Mouse (Mus musculus) bone marrow, adult 2 months (tissue): ENCODE data around the gene 1700001O22Rik.

Source experiments
- CTCF ChIP-seq: fragments of 200-500 bp; IDR thresholded peaks from 2 replicates; pipeline ENCODE4 v1.5.1; 2011; ENCODE audit warnings: low read length, control low read depth; ENCODE audit not compliant: control insufficient read depth, insufficient read depth
- POLR2A ChIP-seq: fragments of 200-500 bp; IDR thresholded peaks from 2 replicates; pipeline ENCODE4 v1.6.1; 2011; ENCODE audit warnings: low read depth, mild to moderate bottlenecking, control low read depth, low read length, borderline replicate concordance; ENCODE audit not compliant: control insufficient read depth

DNA sequence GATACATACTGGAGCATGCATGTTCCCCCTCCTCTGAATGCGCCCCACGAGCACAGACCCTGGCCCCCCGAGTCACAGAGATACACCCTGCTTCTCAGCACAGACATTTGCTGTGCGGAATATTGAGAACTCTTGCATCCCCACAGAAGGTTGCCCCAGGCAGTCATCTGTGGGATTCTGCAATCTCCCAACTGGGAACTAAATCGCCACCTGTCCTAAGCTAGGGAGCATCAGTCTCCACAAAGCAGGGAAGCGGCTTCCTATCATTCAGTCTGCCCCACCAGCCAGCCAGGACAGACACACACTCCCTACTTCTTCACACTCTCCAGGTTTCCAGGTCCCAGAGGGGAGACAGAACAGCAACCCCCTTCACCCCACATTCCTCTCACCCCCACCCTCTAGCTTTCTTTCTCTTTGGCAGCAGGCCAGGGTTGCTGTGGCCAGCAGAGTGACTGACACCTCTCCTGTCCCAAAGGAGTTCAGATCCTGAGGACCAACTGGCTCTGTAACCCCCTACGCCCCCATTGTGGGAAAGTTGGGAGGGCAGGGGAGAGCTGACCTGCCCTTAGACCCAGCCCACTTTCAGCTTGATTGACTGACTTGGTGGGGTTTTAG is 35.7 kb downstream of the 1700001O22Rik start:
- TF ChIP-seq CTCF (no peak), POLR2A (no peak)
